Mouse (Mus musculus): ENCODE data around the gene Gm28919. TPM values are rescaled to one million over a fixed set of nuclear protein-coding genes. Genes with fewer than 3 reads are reported as not detected.

Gm28919 gene
- total RNA-seq (2023) = not detected

GRCm38 (mm10) chrY:6583246-6583645, at the start of gene Gm28919:
Gene Gm28919 (plus strand): TSS chrY:6583546.

Other genes with a start within 250 kb of the Gm28919 start
- not detected for gene Gm21719, start 99.3 kb downstream of the Gm28919 start, total RNA-seq (2023)

Measured in CD4-positive naive resting alpha-beta T cell, adult 57 days (primary cell).